Comparison of ENCODE assay signal across 16 mouse cellular contexts in genomic region chr14:99771009-99771408, GRCm38 (mm10).
"Had no signal": no experiment of that assay in that cellular context is flagged by ENCODE, and none has a peak within 500 bp of the region (broad histone marks: within the 10 kb centered on the region; RNA-seq: fewer than 3 reads in every experiment).

No protein-coding gene starts in this region.

- H3K4me2 ChIP-seq: limb, embryonic 13.5 days; liver, embryonic 11.5 days; liver, embryonic 15.5 days; lung, embryonic 14.5 days; neural tube, embryonic 15.5 days had no signal

- H3K9me3 ChIP-seq: limb, embryonic 13.5 days; liver, embryonic 15.5 days; midbrain, embryonic 10.5 days; neural tube, embryonic 15.5 days had no signal

- H3K27me3 ChIP-seq: limb, embryonic 13.5 days; liver, embryonic 15.5 days; neural tube, embryonic 15.5 days had no signal

- H3K4me3 ChIP-seq: layer of hippocampus, adult 2 months; limb, embryonic 13.5 days; liver, embryonic 15.5 days; midbrain, embryonic 10.5 days; myocyte; neural tube, embryonic 15.5 days had no signal

- ATAC-seq: hindbrain, embryonic 16.5 days; inflammation-experienced regulatory T-cells, adult 6 months had no signal

- H3K27ac ChIP-seq: layer of hippocampus, adult 2 months; limb, embryonic 13.5 days; liver, embryonic 15.5 days; midbrain, embryonic 10.5 days; neural tube, embryonic 15.5 days had no signal

- DNase-seq: left cerebral cortex, postnatal 4 days; lung, embryonic 14.5 days; lung, postnatal 10 days; lung, postnatal 4 days; midbrain, embryonic 14.5 days; thymus, adult 2 months; thymus, postnatal 36 days had no signal

- H3K9ac ChIP-seq: limb, embryonic 13.5 days; liver, embryonic 15.5 days; lung, embryonic 14.5 days; neural tube, embryonic 15.5 days had no signal

- H3K36me3 ChIP-seq: limb, embryonic 13.5 days; liver, embryonic 15.5 days; midbrain, embryonic 10.5 days; neural tube, embryonic 15.5 days had no signal

- H3K4me1 ChIP-seq: limb, embryonic 13.5 days; liver, embryonic 15.5 days; midbrain, embryonic 10.5 days; neural tube, embryonic 15.5 days had no signal
